Mouse (Mus musculus) olfactory bulb, adult 2 months (tissue): ENCODE data around the gene Zdhhc14. TPM values are rescaled to one million over a fixed set of nuclear protein-coding genes. Genes with fewer than 3 reads are reported as not detected.

Experiments used
- H3K27ac ChIP-seq: fragments of 200-500 bp; 2 replicates; pipeline ENCODE4 v1.5.1; 2012; ENCODE audit warnings: low read depth, low read length; ENCODE audit not compliant: insufficient read depth
- H3K4me1 ChIP-seq: fragments of 200-500 bp; 2 replicates; pipeline ENCODE4 v1.6.1; 2012; ENCODE audit warnings: low read length; ENCODE audit not compliant: control insufficient read depth, insufficient read depth
- H3K4me3 ChIP-seq: fragments of 200-500 bp; 2 replicates; pipeline ENCODE4 v1.5.1; 2012; ENCODE audit warnings: mild to moderate bottlenecking, low read depth, low read length, moderate library complexity; ENCODE audit not compliant: insufficient read depth
- CTCF ChIP-seq: fragments of 200-500 bp; IDR thresholded peaks from 2 replicates; pipeline ENCODE4 v1.5.1; 2012; ENCODE audit warnings: low read depth, mild to moderate bottlenecking, low read length, moderate library complexity; ENCODE audit not compliant: insufficient read depth
- POLR2A ChIP-seq: fragments of 200-500 bp; IDR thresholded peaks from 2 replicates; pipeline ENCODE4 v1.6.1; 2012; ENCODE audit warnings: mild to moderate bottlenecking, low read depth, low read length, moderate library complexity; ENCODE audit not compliant: insufficient read depth
- WGBS: fragments of 180-500 bp; shearing (Covaris S2); methylation state at CpG from one replicate; pipeline ENCODE4 v1.1.7; 2018; 5-methylcytosine and 5-hydroxymethylcytosine counted together
- polyA plus RNA-seq: library from polyadenylated mRNA; stranded (reverse); fragments of >200 nt; gene quantifications from 2 replicates; pipeline ENCODE4 v1.2.4, GENCODE M21; 2012; ENCODE audit warnings: low replicate concordance; ENCODE audit not compliant: missing spikeins, insufficient read depth, insufficient read length

The Zdhhc14 gene
- polyA plus RNA-seq, 1 experiment, result not detected

- WGBS, result 34% methylated on average over 11 of the region's 11 CpGs
- Histone ChIP-seq H3K4me3 (no peak overlapping the region), H3K4me1 (peaks cover 21% of the 10 kb centered on the region; the same call in 1 of the 2 replicates), H3K27ac (peak overlapping the region; percentile 22; the same call in 1 of the 2 replicates)
- TF ChIP-seq POLR2A (no peak), CTCF (no peak)
Observed at GRCm38 (mm10) chr17:5537095-5537575, 44.8 kb downstream of the Zdhhc14 start.

GRCm38 (mm10) chr17:5542177-5542576 lies 49.8 kb downstream of the Zdhhc14 start:
- no peak overlapping the region for H3K27ac ChIP-seq
- no peak overlapping the region for H3K4me3 ChIP-seq
- no peak for TF ChIP-seq CTCF
- TF ChIP-seq POLR2A, result no peak
- peaks cover 15% of the 10 kb centered on the region for H3K4me1 ChIP-seq
- WGBS, result 87% methylated on average over 2 of the region's 2 CpGs

- H3K4me1 ChIP-seq, result peaks cover 8% of the 10 kb centered on the region
- no peak for TF ChIP-seq CTCF
- TF ChIP-seq POLR2A, result no peak
- 36% methylated on average over 5 of the region's 5 CpGs for WGBS
- H3K4me3 ChIP-seq, result no peak overlapping the region
- peak overlapping the region; percentile 77 for H3K27ac ChIP-seq
Observed at GRCm38 (mm10) chr17:5544065-5544464, 51.7 kb downstream of the Zdhhc14 start.

- TF ChIP-seq POLR2A, result no peak
- TF ChIP-seq CTCF, result no peak
- WGBS, result 93% methylated on average over 2 of the region's 2 CpGs
- Histone ChIP-seq H3K4me3 (no peak overlapping the region), H3K27ac (no peak overlapping the region), H3K4me1 (peaks cover 6% of the 10 kb centered on the region)
Observed at GRCm38 (mm10) chr17:5545065-5545464, 52.7 kb downstream of the Zdhhc14 start.

- no peak for TF ChIP-seq POLR2A
- no peak for TF ChIP-seq CTCF
- Histone ChIP-seq H3K27ac (no peak overlapping the region), H3K4me1 (peaks cover 18% of the 10 kb centered on the region), H3K4me3 (no peak overlapping the region)
- WGBS, result 84% methylated on average over 2 of the region's 2 CpGs
Observed at GRCm38 (mm10) chr17:5548546-5548945, 56.2 kb downstream of the Zdhhc14 start.

GRCm38 (mm10) chr17:5549460-5549859 lies 57.1 kb downstream of the Zdhhc14 start:
- TF ChIP-seq POLR2A (no peak), CTCF (no peak)
- no peak overlapping the region for H3K27ac ChIP-seq
- no peak overlapping the region for H3K4me3 ChIP-seq
- H3K4me1 ChIP-seq, result peaks cover 14% of the 10 kb centered on the region
- WGBS, result 94% methylated on average over 6 of the region's 6 CpGs

- H3K27ac ChIP-seq, result no peak overlapping the region
- H3K4me3 ChIP-seq, result no peak overlapping the region
- WGBS, result 51% methylated on average over 10 of the region's 10 CpGs
- peaks cover 14% of the 10 kb centered on the region for H3K4me1 ChIP-seq
- no peak for TF ChIP-seq POLR2A
- no peak for TF ChIP-seq CTCF
Observed at GRCm38 (mm10) chr17:5550444-5550843, 58.1 kb downstream of the Zdhhc14 start.

- TF ChIP-seq POLR2A, result no peak
- no peak for TF ChIP-seq CTCF
- WGBS, result 79% methylated on average over 3 of the region's 3 CpGs
- H3K4me3 ChIP-seq, result no peak overlapping the region
- H3K4me1 ChIP-seq, result peaks cover 14% of the 10 kb centered on the region
- H3K27ac ChIP-seq, result 0 out of 2 replicates have a peak overlapping the region, but pooled peaks have one; percentile 6
Observed at GRCm38 (mm10) chr17:5551136-5551535, 58.8 kb downstream of the Zdhhc14 start.

- TF ChIP-seq CTCF (no peak), POLR2A (no peak)
Observed at GRCm38 (mm10) chr17:5552036-5552760, 59.8 kb downstream of the Zdhhc14 start.

GRCm38 (mm10) chr17:5553556-5553955 lies 61.2 kb downstream of the Zdhhc14 start:
- peaks cover 22% of the 10 kb centered on the region for H3K4me1 ChIP-seq
- H3K27ac ChIP-seq, result no peak overlapping the region
- H3K4me3 ChIP-seq, result no peak overlapping the region
- 72% methylated on average over 5 of the region's 5 CpGs for WGBS
- TF ChIP-seq CTCF (no peak), POLR2A (no peak)

More at GRCm38 (mm10) chr17:5552036-5552760, 59.8 kb downstream of the Zdhhc14 start:
- Histone ChIP-seq H3K4me3 (no peak overlapping the region), H3K4me1 (peaks cover 17% of the 10 kb centered on the region), H3K27ac (no peak overlapping the region)
- WGBS, result 76% methylated on average over 14 of the region's 14 CpGs
